Mouse (Mus musculus): ENCODE measurements around the gene Clps.
A peak's percentile ranks its signal among the peaks of the same experiment; 100 is the strongest.

Gene Clps

GRCm38 (mm10) chr17:28553040-28553793 is 7.3 kb downstream of the Clps start:
- DNase-seq (ENCODE audit: low spot score), result peak; percentile 25

GRCm38 (mm10) chr17:28549111-28549510 is 11.5 kb downstream of the Clps start, which contains the start of gene Clpsl2:
TSS of gene Clpsl2 (plus strand) at chr17:28549411.
- no peak for DNase-seq (ENCODE audit: low spot score)

GRCm38 (mm10) chr17:28548550-28548949 is 12.0 kb downstream of the Clps start:
- no peak for DNase-seq (ENCODE audit: low spot score)

GRCm38 (mm10) chr17:28546925-28547324 is 13.6 kb downstream of the Clps start:
- no peak for DNase-seq (ENCODE audit: low spot score)

GRCm38 (mm10) chr17:28537881-28538280 is 22.7 kb downstream of the Clps start:
- no peak for DNase-seq (ENCODE audit: low spot score)

- no peak for DNase-seq (ENCODE audit: low spot score)
These were observed 27.2 kb downstream of the Clps start for GRCm38 (mm10) chr17:28533327-28533726.

- DNase-seq (ENCODE audit: low spot score), result no peak
These were observed 28.0 kb downstream of the Clps start for GRCm38 (mm10) chr17:28532557-28532956.

- DNase-seq (ENCODE audit: low spot score), result no peak
These were observed 28.6 kb downstream of the Clps start for GRCm38 (mm10) chr17:28531946-28532345.

GRCm38 (mm10) chr17:28530506-28530905 is 30.1 kb downstream of the Clps start, which contains the start of gene Armc12:
TSS of gene Armc12 (plus strand) at chr17:28530806.
- DNase-seq (ENCODE audit: low spot score), result no peak

GRCm38 (mm10) chr17:28529116-28529515 is 31.4 kb downstream of the Clps start:
- no peak for DNase-seq (ENCODE audit: low spot score)

- DNase-seq (ENCODE audit: low spot score), result peak; percentile 67
These were observed 32.6 kb downstream of the Clps start for GRCm38 (mm10) chr17:28528043-28528351.

- DNase-seq (ENCODE audit: low spot score), result peak; percentile 77
These were observed 33.2 kb downstream of the Clps start for GRCm38 (mm10) chr17:28527184-28528042.

GRCm38 (mm10) chr17:28524831-28525430 is 35.6 kb downstream of the Clps start:
- DNase-seq (ENCODE audit: low spot score), result no peak

- no peak for DNase-seq (ENCODE audit: low spot score)
These were observed 36.4 kb downstream of the Clps start for GRCm38 (mm10) chr17:28524009-28524695.

- no peak for DNase-seq (ENCODE audit: low spot score)
These were observed 37.1 kb downstream of the Clps start for GRCm38 (mm10) chr17:28523355-28524008.

- peak; percentile 83 for DNase-seq (ENCODE audit: low spot score)
These were observed 37.8 kb downstream of the Clps start for GRCm38 (mm10) chr17:28522623-28523354.

- DNase-seq (ENCODE audit: low spot score), result no peak
These were observed 38.6 kb downstream of the Clps start for GRCm38 (mm10) chr17:28521920-28522319.

- DNase-seq (ENCODE audit: low spot score), result no peak
These were observed 39.4 kb downstream of the Clps start for GRCm38 (mm10) chr17:28521071-28521726.

- DNase-seq (ENCODE audit: low spot score), result no peak
These were observed 40.0 kb downstream of the Clps start for GRCm38 (mm10) chr17:28520561-28520960.

GRCm38 (mm10) chr17:28519827-28520226 is 40.7 kb downstream of the Clps start:
- DNase-seq (ENCODE audit: low spot score), result no peak

Data from ovary, adult 18-20 months (tissue).